Mouse (Mus musculus) megakaryocyte-erythroid progenitor cell, adult 5 weeks (primary cell): ENCODE measurements around the gene Gm17079. TPM values are rescaled to one million over a fixed set of nuclear protein-coding genes. Genes with fewer than 3 reads are reported as not detected.

Experiments
- polyA plus RNA-seq: library from polyadenylated mRNA; stranded (reverse); fragments of >175 nt; gene quantifications from 2 replicates; pipeline ENCODE4 v1.2.3, GENCODE M21; 2012

Gene Gm17079
- not detected in 2 replicates for polyA plus RNA-seq

GRCm38 (mm10) chr14:51695368-51695767, at the start of gene Gm17079:
Gene Gm17079, minus strand, starts transcription at chr14:51695468.

GRCm38 (mm10) chr14:51717083-51717482, 21.8 kb upstream of the Gm17079 start, which contains the start of gene Gm5800:
Gene Gm5800, minus strand, starts transcription at chr14:51717183.

Other genes starting within 250 kb of the Gm17079 start
- gene Vmn2r89, start 243.6 kb downstream of the Gm17079 start, polyA plus RNA-seq = not detected in 2 replicates
- gene Gm5622, start 142.7 kb downstream of the Gm17079 start, polyA plus RNA-seq = not detected in 2 replicates
- not detected in 2 replicates for gene Gm17175, start 121.4 kb downstream of the Gm17079 start, polyA plus RNA-seq
- gene Gm17174, start 103.3 kb downstream of the Gm17079 start, polyA plus RNA-seq = not detected in 2 replicates
- not detected in 2 replicates for gene Gm17078, start 84.2 kb downstream of the Gm17079 start, polyA plus RNA-seq
- not detected in 2 replicates for gene Gm4181, start 59.8 kb downstream of the Gm17079 start, polyA plus RNA-seq
- gene Gm5800, start 21.7 kb upstream of the Gm17079 start, polyA plus RNA-seq = not detected in 2 replicates
- gene Ang4, start 78.1 kb upstream of the Gm17079 start, polyA plus RNA-seq = not detected in 2 replicates
- gene AY358078, start 104.6 kb upstream of the Gm17079 start, polyA plus RNA-seq = not detected in 2 replicates
- gene Ear6, start 158.2 kb upstream of the Gm17079 start, polyA plus RNA-seq = 0.27 and 0.76 TPM in 2 replicates
- 20.5 and 22.8 TPM in 2 replicates for gene Mettl17, start 189.4 kb upstream of the Gm17079 start, polyA plus RNA-seq
- gene Slc39a2, start 197.4 kb upstream of the Gm17079 start, polyA plus RNA-seq = 0.10 TPM in 1 of 2 replicates, not detected in the other
- 22.3 and 24.9 TPM in 2 replicates for gene Ndrg2, start 218.7 kb upstream of the Gm17079 start, polyA plus RNA-seq
- gene Tppp2, start 223.0 kb upstream of the Gm17079 start, polyA plus RNA-seq = not detected in 2 replicates
- gene Rnase13, start 227.3 kb upstream of the Gm17079 start, polyA plus RNA-seq = not detected in 2 replicates